Mouse (Mus musculus) thymus, adult 2 months (tissue): ENCODE results near the gene Tmem240.

Experiments used
- CTCF ChIP-seq: fragments of 200-500 bp; IDR thresholded peaks from 2 replicates; pipeline ENCODE4 v1.5.1; 2012; ENCODE audit warnings: mild to moderate bottlenecking, control low read depth, low read length, moderate library complexity, borderline replicate concordance; ENCODE audit not compliant: control insufficient read depth, poor library complexity, insufficient read depth; ENCODE audit errors: extremely low read depth
- POLR2A ChIP-seq: fragments of 200-500 bp; IDR thresholded peaks from 2 replicates; pipeline ENCODE4 v1.6.1; 2012; ENCODE audit warnings: mild to moderate bottlenecking, low read length, control low read depth, moderate library complexity; ENCODE audit not compliant: control insufficient read depth, poor library complexity, insufficient read depth; ENCODE audit errors: extremely low read depth

DNA sequence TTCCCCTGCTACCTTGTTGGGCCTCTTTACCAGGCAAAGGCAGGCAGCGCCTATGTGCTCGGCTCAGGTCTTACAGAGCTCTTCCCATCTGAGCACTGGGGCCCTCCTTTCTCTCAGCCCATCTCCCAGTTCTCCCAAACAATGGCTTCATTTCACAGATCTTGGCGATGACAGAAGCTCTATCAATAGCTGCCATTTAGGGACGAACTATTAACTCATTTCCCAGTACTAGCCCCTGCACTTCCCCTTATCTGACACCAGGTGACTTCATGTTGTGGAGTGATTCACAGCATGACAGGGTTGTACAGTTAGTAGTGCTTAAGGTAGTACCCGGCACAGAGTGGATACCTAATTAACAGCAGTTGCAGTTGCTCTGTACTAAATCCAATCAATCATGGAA is 51.2 kb downstream of the Tmem240 start, which contains the start of gene Tmem88b:
- TF ChIP-seq CTCF (no peak), POLR2A (no peak)
